Mouse (Mus musculus): Measurements from ENCODE around the gene Gm2a. TPM values are rescaled to one million over a fixed set of nuclear protein-coding genes. Genes with fewer than 3 reads are reported as not detected.

Gm2a gene
- total and polyA plus RNA-seq, 3 experiments, result 0.19 to 0.52 TPM; not detected in 1

GRCm38 (mm10) chr11:55144011-55144410, 46.1 kb downstream of the Gm2a start:
- no peaks in the 10 kb centered on the region; a peak in 1 of 4 replicates for H3K36me3 ChIP-seq (ENCODE audit: control insufficient read depth in 1 of 2, insufficient read depth in 2 of 2, low read length in 2 of 2)
- no peak for DNase-seq (ENCODE audit: low read depth, low spot score)

GRCm38 (mm10) chr11:55146855-55147254, 48.9 kb downstream of the Gm2a start:
- Histone ChIP-seq H3K36me3 (ENCODE audit: control insufficient read depth in 1 of 2, insufficient read depth in 2 of 2, low read length in 2 of 2) (no peaks in the 10 kb centered on the region; a peak in 1 of 4 replicates), H3K9me3 (replicated peaks; ENCODE audit: insufficient read depth, low read length) (no peaks in the 10 kb centered on the region), H3K9ac (ENCODE audit: control insufficient read depth, low read depth, low read length, poor library complexity, severe bottlenecking) (no peak overlapping the region), H3K27me3 (ENCODE audit: control insufficient read depth in 1 of 2, insufficient read depth in 2 of 2, low read length in 2 of 2) (no peaks in the 10 kb centered on the region), H3K79me2 (ENCODE audit: control insufficient read depth, insufficient read depth, low read length, poor library complexity) (no peaks in the 10 kb centered on the region), H3K4me1 (ENCODE audit: control insufficient read depth in 1 of 2, insufficient read depth in 2 of 2, low read length in 2 of 2) (peaks cover 8 to 10% of the 10 kb centered on the region in 2 experiments), H3K4me3 (ENCODE audit: control insufficient read depth in 1 of 2, insufficient read depth in 1 of 2, low read depth in 2 of 2, low read length in 2 of 2) (no peak overlapping the region), H3K27ac (ENCODE audit: control insufficient read depth, low read depth, low read length) (no peak overlapping the region)
- TF ChIP-seq BHLHE40 (IDR thresholded peaks at IDR 0.05; ENCODE audit: borderline replicate concordance, low read depth, low read length), result no peak
- TF ChIP-seq USF2 (IDR thresholded peaks at IDR 0.05; ENCODE audit: borderline replicate concordance in 1 of 2, insufficient read depth in 1 of 2, low read depth in 1 of 2, low read length in 2 of 2), result no peak
- no peak for TF ChIP-seq TCF12 (IDR thresholded peaks at IDR 0.05; ENCODE audit: low read depth, low read length)
- TF ChIP-seq GATA1 (IDR thresholded peaks at IDR 0.05; ENCODE audit: low read depth, low read length), result no peak
- no peak for TF ChIP-seq SMC3 (IDR thresholded peaks at IDR 0.05; ENCODE audit: low read depth, low read length)
- no peak for TF ChIP-seq EP300 (IDR thresholded peaks at IDR 0.05; ENCODE audit: low read depth in 1 of 2, low read length in 2 of 2)
- TF ChIP-seq E2F4 (IDR thresholded peaks at IDR 0.05; ENCODE audit: borderline replicate concordance, low read depth, low read length), result no peak
- DNase-seq (ENCODE audit: low read depth, low spot score), result no peak

More at GRCm38 (mm10) chr11:55144011-55144410, 46.1 kb downstream of the Gm2a start:
- Histone ChIP-seq H3K9me3 (replicated peaks; ENCODE audit: insufficient read depth, low read length) (no peaks in the 10 kb centered on the region), H3K4me3 (ENCODE audit: control insufficient read depth in 1 of 2, insufficient read depth in 1 of 2, low read depth in 2 of 2, low read length in 2 of 2) (no peak overlapping the region), H3K27ac (ENCODE audit: control insufficient read depth, low read depth, low read length) (no peak overlapping the region), H3K4me1 (ENCODE audit: control insufficient read depth in 1 of 2, insufficient read depth in 2 of 2, low read length in 2 of 2) (peaks cover 7 to 10% of the 10 kb centered on the region in 2 experiments), H3K9ac (ENCODE audit: control insufficient read depth, low read depth, low read length, poor library complexity, severe bottlenecking) (no peak overlapping the region), H3K27me3 (ENCODE audit: control insufficient read depth in 1 of 2, insufficient read depth in 2 of 2, low read length in 2 of 2) (no peaks in the 10 kb centered on the region; a peak in 1 of 4 replicates), H3K79me2 (ENCODE audit: control insufficient read depth, insufficient read depth, low read length, poor library complexity) (no peaks in the 10 kb centered on the region)
- TF ChIP-seq RCOR1 (IDR thresholded peaks at IDR 0.05; ENCODE audit: low read depth, low read length) (no peak), KAT2A (conservative IDR thresholded peaks at IDR 0.05; ENCODE audit: low read depth, low read length) (no peak), GABPA (IDR thresholded peaks at IDR 0.05; ENCODE audit: low read depth, low read length) (no peak), POLR2AphosphoS2 (IDR thresholded peaks at IDR 0.05; ENCODE audit: low read length) (no peak), SMC3 (IDR thresholded peaks at IDR 0.05; ENCODE audit: low read depth, low read length) (no peak), JUND (IDR thresholded peaks at IDR 0.05; ENCODE audit: low read depth, low read length) (no peak), EP300 (IDR thresholded peaks at IDR 0.05; ENCODE audit: low read depth in 1 of 2, low read length in 2 of 2) (no peak), CTCF (IDR thresholded peaks at IDR 0.05 in 2 of 3, conservative IDR thresholded peaks at IDR 0.05 in 1 of 3; ENCODE audit: control insufficient read depth in 1 of 3, insufficient read depth in 1 of 3, low read depth in 2 of 3, low read length in 3 of 3, poor library complexity in 1 of 3, severe bottlenecking in 1 of 3) (no peak), POLR2A (IDR thresholded peaks at IDR 0.05; ENCODE audit: control insufficient read depth in 1 of 2, insufficient read depth in 1 of 2, low read depth in 1 of 2, low read length in 2 of 2, poor library complexity in 1 of 2) (no peak), CHD1 (IDR thresholded peaks at IDR 0.05; ENCODE audit: low read depth, low read length) (no peak), MXI1 (IDR thresholded peaks at IDR 0.05; ENCODE audit: low read depth, low read length) (no peak), USF2 (IDR thresholded peaks at IDR 0.05; ENCODE audit: borderline replicate concordance in 1 of 2, insufficient read depth in 1 of 2, low read depth in 1 of 2, low read length in 2 of 2) (no peak), MAZ (IDR thresholded peaks at IDR 0.05; ENCODE audit: low read depth, low read length) (no peak), POLR2AphosphoS5 (IDR thresholded peaks at IDR 0.05; ENCODE audit: borderline replicate concordance, low read depth, low read length) (no peak), ELF1 (IDR thresholded peaks at IDR 0.05; ENCODE audit: low read depth, low read length) (no peak), ZNF384 (IDR thresholded peaks at IDR 0.05; ENCODE audit: low read depth, low read length) (no peak)
